Mouse (Mus musculus) cerebellum, adult (tissue): Measurements from ENCODE around the gene Ldb3.

Experiments used
- ATAC-seq: cut with Nextera tagmentation; 2 replicates; pipeline ENCODE4 v1.9.2; 2017; ENCODE audit warnings: mild to moderate bottlenecking, moderate library complexity, mixed read lengths; ENCODE audit not compliant: insufficient number of reproducible peaks, low FRiP score, low TSS enrichment

Gene Ldb3

GRCm38 (mm10) chr14:34562393-34562792 is 26.1 kb downstream of the Ldb3 start:
- no peak for ATAC-seq

GRCm38 (mm10) chr14:34561647-34562046 is 26.8 kb downstream of the Ldb3 start:
- ATAC-seq: no peak

- no peak for ATAC-seq
Measured at GRCm38 (mm10) chr14:34558947-34559346, 29.5 kb downstream of the Ldb3 start.

GRCm38 (mm10) chr14:34555211-34555610 is 33.3 kb downstream of the Ldb3 start:
- ATAC-seq: no peak

GRCm38 (mm10) chr14:34554047-34554446 is 34.4 kb downstream of the Ldb3 start:
- no peak for ATAC-seq

GRCm38 (mm10) chr14:34553470-34553869 is 35.0 kb downstream of the Ldb3 start:
- ATAC-seq: no peak

GRCm38 (mm10) chr14:34552226-34552625 is 36.3 kb downstream of the Ldb3 start:
- no peak for ATAC-seq

GRCm38 (mm10) chr14:34549004-34549671 is 39.3 kb downstream of the Ldb3 start:
- peak; percentile 86 for ATAC-seq

- ATAC-seq: peak; percentile 59
Measured at GRCm38 (mm10) chr14:34548391-34549001, 40.0 kb downstream of the Ldb3 start.

- ATAC-seq: no peak
Measured at GRCm38 (mm10) chr14:34544545-34544944, 43.9 kb downstream of the Ldb3 start.

GRCm38 (mm10) chr14:34544001-34544400 is 44.5 kb downstream of the Ldb3 start:
- no peak for ATAC-seq

- ATAC-seq: no peak
Measured at GRCm38 (mm10) chr14:34543596-34543995, 44.9 kb downstream of the Ldb3 start.

GRCm38 (mm10) chr14:34541896-34542295 is 46.6 kb downstream of the Ldb3 start:
- 0 out of 2 replicates have a peak, but pooled peaks have one; percentile 15 for ATAC-seq

GRCm38 (mm10) chr14:34540685-34541162 is 47.8 kb downstream of the Ldb3 start:
- no peak for ATAC-seq

GRCm38 (mm10) chr14:34535883-34536282 is 52.6 kb downstream of the Ldb3 start:
- no peak for ATAC-seq

- no peak for ATAC-seq
Measured at GRCm38 (mm10) chr14:34533537-34533936, 54.9 kb downstream of the Ldb3 start.

GRCm38 (mm10) chr14:34532536-34532935 is 55.9 kb downstream of the Ldb3 start:
- no peak for ATAC-seq

- ATAC-seq: no peak
Measured at GRCm38 (mm10) chr14:34528804-34529203, 59.7 kb downstream of the Ldb3 start.

GRCm38 (mm10) chr14:34522701-34523100 is 65.8 kb downstream of the Ldb3 start, which contains the start of gene 9230112D13Rik:
Gene 9230112D13Rik, minus strand, starts transcription at chr14:34522801.
- ATAC-seq: no peak

GRCm38 (mm10) chr14:34517959-34518544 is 70.4 kb downstream of the Ldb3 start:
- ATAC-seq: no peak

- no peak for ATAC-seq
Measured at GRCm38 (mm10) chr14:34516960-34517577, 71.4 kb downstream of the Ldb3 start.
